Mouse (Mus musculus) heart, postnatal 0 days (tissue): Measurements from ENCODE around the gene Ank2.

ENCODE experiments used
- CTCF ChIP-seq: IDR thresholded peaks from 2 replicates; pipeline ENCODE4 v1.5.1; 2016; ENCODE audit warnings: antibody characterized with exemption, control low read depth, low read depth
- EP300 ChIP-seq: IDR thresholded peaks from 2 replicates; pipeline ENCODE4 v1.6.1; 2016; ENCODE audit warnings: antibody characterized with exemption, low read depth

GRCm38 (mm10) chr3:127265732-127266131, 233.4 kb downstream of the Ank2 start:
- TF ChIP-seq EP300: no peak
- no peak for TF ChIP-seq CTCF
